Mouse (Mus musculus) lung, adult 2 months (tissue): Measurements from ENCODE around the gene Gm20481. TPM values are rescaled to one million over a fixed set of nuclear protein-coding genes. Genes with fewer than 3 reads are reported as not detected.
"Not testable (repeated sequence)": the region's sequence is repeated elsewhere in the genome, so short reads cannot be mapped to it uniquely, and the experiment has no call there.

Source experiments
- DNase-seq: peaks from one replicate; pipeline ENCODE4 v3.0.0; 2022
- H3K4me1 ChIP-seq: fragments of 200-500 bp; 2 replicates; pipeline ENCODE4 v1.6.1; 2011; ENCODE audit warnings: low read length; ENCODE audit not compliant: control insufficient read depth, insufficient read depth
- H3K4me3 ChIP-seq: fragments of 200-500 bp; replicated peaks from 2 replicates; pipeline ENCODE3; 2011; ENCODE audit warnings: low read depth, mild to moderate bottlenecking, control low read depth, low read length; ENCODE audit errors: extremely low read depth
- CTCF ChIP-seq: fragments of 200-500 bp; IDR thresholded peaks from 2 replicates; pipeline ENCODE4 v1.5.1; 2011; ENCODE audit warnings: mild to moderate bottlenecking, low read length, control low read depth; ENCODE audit not compliant: insufficient read depth
- POLR2A ChIP-seq: fragments of 200-500 bp; IDR thresholded peaks from 2 replicates; pipeline ENCODE4 v1.6.1; 2011; ENCODE audit warnings: low read depth, mild to moderate bottlenecking, control low read depth, low read length, borderline replicate concordance; ENCODE audit errors: extremely low read depth
- WGBS: fragments of 180-500 bp; shearing (Covaris S2); methylation state at CpG from one replicate; pipeline ENCODE4 v1.1.7; 2018; 5-methylcytosine and 5-hydroxymethylcytosine counted together
- polyA plus RNA-seq: library from polyadenylated mRNA; depleted of rRNA; stranded (reverse); fragments of >200 nt; gene quantifications from 2 replicates; pipeline ENCODE4 v1.2.3, GENCODE M21; 2012; rRNA removed

Gm20481 gene
- polyA plus RNA-seq: not detected in 2 replicates

- H3K4me3 ChIP-seq, DNase-seq, H3K4me1 ChIP-seq: not testable (repeated sequence)
- 54% methylated on average over 7 of the region's 11 CpGs for WGBS
Observed at GRCm38 (mm10) chr17:34969822-34970221, at the start of gene Gm20481. TSS of gene Gm20481 (plus strand) at chr17:34969912.

- H3K4me3 ChIP-seq: no peak overlapping the region
- 52% methylated on average over 6 of the region's 6 CpGs for WGBS
Observed at GRCm38 (mm10) chr17:34922939-34923338, 46.8 kb upstream of the Gm20481 start.

GRCm38 (mm10) chr17:34924258-34924657 is 45.5 kb upstream of the Gm20481 start:
- TF ChIP-seq POLR2A: no peak
- H3K4me3 ChIP-seq: no peak overlapping the region
- H3K4me1 ChIP-seq: no peaks in the 10 kb centered on the region
- WGBS: 60% methylated on average over 5 of the region's 5 CpGs
- DNase-seq: no peak

More at GRCm38 (mm10) chr17:34922939-34923338, 46.8 kb upstream of the Gm20481 start:
- DNase-seq: no peak
- TF ChIP-seq POLR2A (no peak), CTCF (no peak)
- no peaks in the 10 kb centered on the region for H3K4me1 ChIP-seq

GRCm38 (mm10) chr17:34927306-34928019 is 42.2 kb upstream of the Gm20481 start:
- Histone ChIP-seq H3K4me3 (no peak overlapping the region), H3K4me1 (peaks cover 4% of the 10 kb centered on the region; the same call in 1 of the 2 replicates)
- WGBS: 69% methylated on average over 18 of the region's 18 CpGs
- peak; percentile 17 for DNase-seq
- no peak for TF ChIP-seq CTCF
- TF ChIP-seq POLR2A: no peak

GRCm38 (mm10) chr17:34928841-34929240 is 40.9 kb upstream of the Gm20481 start:
- DNase-seq: no peak
- H3K4me1 ChIP-seq: peaks cover 4% of the 10 kb centered on the region; the same call in 1 of the 2 replicates
- no peak for TF ChIP-seq CTCF
- no peak for TF ChIP-seq POLR2A
- H3K4me3 ChIP-seq: no peak overlapping the region
- 50% methylated on average over 4 of the region's 4 CpGs for WGBS

DNA sequence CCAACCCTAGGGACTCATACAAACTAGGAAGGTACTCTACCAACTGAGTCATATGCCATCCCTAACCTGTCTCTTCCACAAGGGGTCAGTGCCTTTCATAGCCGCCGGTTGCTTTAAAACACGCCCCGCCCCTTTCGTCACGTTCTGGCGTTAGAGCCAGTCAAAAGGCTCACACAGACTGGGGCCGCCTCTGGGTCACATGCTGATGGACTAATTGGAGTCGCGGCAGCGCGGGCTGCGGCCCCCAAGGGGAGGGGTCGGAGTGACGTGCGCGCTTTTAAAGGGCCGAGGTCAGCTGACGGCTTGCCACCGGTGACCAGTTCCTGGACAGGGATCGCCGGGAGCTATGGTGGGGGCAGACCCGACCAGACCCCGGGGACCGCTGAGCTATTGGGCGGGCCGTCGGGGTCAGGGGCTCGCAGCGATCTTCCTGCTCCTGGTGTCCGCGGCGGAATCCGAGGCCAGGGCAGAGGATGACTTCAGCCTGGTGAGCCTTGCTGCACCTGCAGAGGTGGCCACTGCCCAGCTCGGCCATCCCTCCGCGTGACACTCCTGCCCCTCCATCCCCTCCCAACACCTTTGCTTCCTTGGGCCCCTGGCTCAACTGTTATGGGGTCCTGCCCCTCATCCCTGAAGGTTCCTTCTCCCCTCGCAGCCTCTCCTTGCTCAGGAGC is 38.5 kb upstream of the Gm20481 start, which contains the start of gene Neu1:
Gene Neu1 (plus strand): TSS at position 193 of the 674 bp plus-strand sequence.
- peak; percentile 98 for DNase-seq
- H3K4me3 ChIP-seq: peak within 1 kb of the TSS; percentile 67
- peaks cover 4% of the 10 kb centered on the region; the same call in 1 of the 2 replicates for H3K4me1 ChIP-seq
- under 1% methylated on average over 38 of the region's 38 CpGs for WGBS
- TF ChIP-seq POLR2A: peak; percentile 89; the same call in 1 of the 2 replicates
- TF ChIP-seq CTCF: peak; percentile 58

GRCm38 (mm10) chr17:34931735-34932098 is 38.0 kb upstream of the Gm20481 start:
- Histone ChIP-seq H3K4me3 (peak overlapping the region; percentile 67), H3K4me1 (peaks cover 4% of the 10 kb centered on the region; the same call in 1 of the 2 replicates)
- TF ChIP-seq CTCF: no peak
- no peak for TF ChIP-seq POLR2A
- DNase-seq: peak; percentile 37
- WGBS: 8% methylated on average over 14 of the region's 14 CpGs

GRCm38 (mm10) chr17:34932287-34932686 is 37.4 kb upstream of the Gm20481 start:
- WGBS: 57% methylated on average over 8 of the region's 8 CpGs
- DNase-seq: no peak
- Histone ChIP-seq H3K4me1 (peaks cover 4% of the 10 kb centered on the region; the same call in 1 of the 2 replicates), H3K4me3 (peak overlapping the region; percentile 67)
- no peak for TF ChIP-seq POLR2A
- TF ChIP-seq CTCF: no peak

- Histone ChIP-seq H3K4me3 (no peak overlapping the region), H3K4me1 (peaks cover 4% of the 10 kb centered on the region; the same call in 1 of the 2 replicates)
- no peak for TF ChIP-seq CTCF
- DNase-seq: no peak
- WGBS: 70% methylated on average over 24 of the region's 24 CpGs
Observed at GRCm38 (mm10) chr17:34934031-34934430, 35.7 kb upstream of the Gm20481 start.

DNA sequence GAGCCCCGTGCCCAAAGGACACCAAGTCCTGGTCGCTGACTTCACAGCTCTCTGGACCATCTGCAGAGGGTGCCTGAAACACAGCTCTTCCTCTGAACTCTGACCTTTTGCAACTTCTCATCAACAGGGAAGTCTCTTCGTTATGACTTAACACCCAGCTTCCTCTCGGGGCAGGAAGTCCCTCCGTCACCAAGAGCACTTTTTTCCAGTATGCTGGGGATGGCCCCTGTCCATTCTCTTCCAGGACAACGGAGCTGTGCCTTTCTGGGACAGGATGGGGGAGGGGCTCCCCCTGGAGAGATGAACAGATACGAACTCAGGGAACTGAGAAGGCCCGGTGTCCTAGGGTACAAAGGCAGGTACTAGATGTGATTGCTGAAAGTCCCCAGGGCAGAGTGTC is 34.9 kb upstream of the Gm20481 start:
- 46% methylated on average over 8 of the region's 8 CpGs for WGBS
- no peak overlapping the region for H3K4me3 ChIP-seq
- TF ChIP-seq POLR2A (no peak), CTCF (no peak)
- peaks cover 4% of the 10 kb centered on the region; the same call in 1 of the 2 replicates for H3K4me1 ChIP-seq
- DNase-seq: no peak
